Mouse (Mus musculus) adrenal gland, adult 8-10 months (tissue): ENCODE measurements around the gene Cela3b. TPM values are rescaled to one million over a fixed set of nuclear protein-coding genes. Genes with fewer than 3 reads are reported as not detected.
A peak's percentile ranks its signal among the peaks of the same experiment; 100 is the strongest.
"Not testable (repeated sequence)": the region's sequence is repeated elsewhere in the genome, so short reads cannot be mapped to it uniquely, and the experiment has no call there.

Source experiments
- DNase-seq: peaks from one replicate; pipeline ENCODE4 v3.0.0; 2022
- total RNA-seq, 4 experiments: library from RNA; stranded (reverse); gene quantifications; 2 replicates each; pipeline ENCODE4 v1.2.4; 2022

Cela3b gene
- total RNA-seq, 4 experiments from 2014 or later, result 0.42 TPM; not detected in 3

GRCm38 (mm10) chr4:137461981-137462690 is 31.8 kb upstream of the Cela3b start:
- no peak for DNase-seq

GRCm38 (mm10) chr4:137461217-137461616 is 30.9 kb upstream of the Cela3b start:
- DNase-seq, result no peak

GRCm38 (mm10) chr4:137460676-137461075 is 30.3 kb upstream of the Cela3b start:
- DNase-seq, result no peak

GRCm38 (mm10) chr4:137458861-137459260 is 28.5 kb upstream of the Cela3b start:
- no peak for DNase-seq

GRCm38 (mm10) chr4:137458310-137458709 is 28.0 kb upstream of the Cela3b start:
- no peak for DNase-seq

- DNase-seq, result no peak
These were observed 27.0 kb upstream of the Cela3b start for GRCm38 (mm10) chr4:137457292-137457691.

GRCm38 (mm10) chr4:137456581-137456980 is 26.2 kb upstream of the Cela3b start:
- no peak for DNase-seq

GRCm38 (mm10) chr4:137454582-137454981 is 24.2 kb upstream of the Cela3b start:
- DNase-seq, result no peak

- no peak for DNase-seq
These were observed 23.0 kb upstream of the Cela3b start, which contains the start of gene 1700013G24Rik for GRCm38 (mm10) chr4:137453234-137453767. Gene 1700013G24Rik, plus strand, starts transcription at chr4:137453284.

GRCm38 (mm10) chr4:137452190-137452589 is 21.9 kb upstream of the Cela3b start:
- no peak for DNase-seq

- no peak for DNase-seq
These were observed 19.4 kb upstream of the Cela3b start for GRCm38 (mm10) chr4:137449715-137450114.

GRCm38 (mm10) chr4:137449132-137449531 is 18.8 kb upstream of the Cela3b start:
- no peak for DNase-seq

GRCm38 (mm10) chr4:137448641-137449040 is 18.3 kb upstream of the Cela3b start:
- DNase-seq, result no peak

GRCm38 (mm10) chr4:137448197-137448596 is 17.9 kb upstream of the Cela3b start:
- DNase-seq, result peak; percentile 64

GRCm38 (mm10) chr4:137447363-137448196 is 17.2 kb upstream of the Cela3b start:
- no peak for DNase-seq

- no peak for DNase-seq
These were observed 15.5 kb upstream of the Cela3b start for GRCm38 (mm10) chr4:137445881-137446280.

GRCm38 (mm10) chr4:137443625-137444024 is 13.3 kb upstream of the Cela3b start:
- peak; percentile 49 for DNase-seq

GRCm38 (mm10) chr4:137441332-137441731 is 11.0 kb upstream of the Cela3b start:
- DNase-seq, result no peak

GRCm38 (mm10) chr4:137438842-137439241 is 8.5 kb upstream of the Cela3b start:
- no peak for DNase-seq

- DNase-seq, result no peak
These were observed 6.8 kb upstream of the Cela3b start for GRCm38 (mm10) chr4:137436979-137437669.

- not testable (repeated sequence) for DNase-seq
These were observed 2.6 kb upstream of the Cela3b start for GRCm38 (mm10) chr4:137432700-137433550.
